Mouse (Mus musculus) CH12F3 (cell line): ENCODE measurements around the gene Mipol1.

Experiments
- in situ Hi-C: fragments of 300-500 bp; cut with MboI; formaldehyde crosslinking; loops from 2 replicates; pipeline ENCODE4 v1.14.3; 2020; ENCODE audit warnings: low sequenced_read_pairs

Gene Mipol1

DNA sequence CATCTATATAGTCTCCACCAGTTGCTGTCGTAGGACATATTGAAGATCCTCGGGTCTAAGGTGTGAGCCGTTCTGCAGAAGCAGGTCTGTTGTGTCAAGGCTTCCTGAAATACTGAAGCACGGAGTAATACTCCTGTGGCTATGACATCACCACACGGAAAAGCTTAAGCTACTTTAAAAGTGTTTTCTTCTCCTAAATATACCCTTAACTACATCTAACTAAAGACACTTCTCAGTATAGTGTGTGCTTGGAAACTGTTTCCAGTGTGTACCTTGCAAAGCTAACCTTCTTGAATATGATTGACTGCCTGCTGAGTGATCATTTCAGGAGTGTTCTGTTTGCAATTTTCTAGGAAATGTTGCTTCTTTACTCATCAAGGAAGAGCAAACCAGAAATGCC, 281.3 kb downstream of the Mipol1 start:
- in situ Hi-C loops, result no loop called here

DNA sequence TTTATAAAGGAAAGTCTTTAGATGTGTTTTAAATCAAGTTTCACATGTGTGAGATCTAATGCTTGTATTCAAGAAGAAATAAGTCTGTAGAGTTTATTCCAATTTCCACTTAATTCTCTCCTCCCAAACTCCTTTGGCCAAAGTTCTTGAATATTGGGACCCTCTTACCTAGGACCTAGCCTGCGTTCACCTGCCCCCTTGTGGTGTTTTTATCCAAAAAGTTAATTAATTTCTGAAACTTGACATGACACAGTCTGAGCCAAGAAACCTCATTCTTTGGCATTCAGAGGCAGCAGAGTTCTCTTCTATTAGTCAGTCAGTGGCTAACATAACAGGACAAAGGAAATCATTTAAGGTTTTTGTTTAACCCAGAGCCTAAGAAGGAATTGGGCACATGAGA, 284.3 kb downstream of the Mipol1 start:
- in situ Hi-C loops, result no loop called here

DNA sequence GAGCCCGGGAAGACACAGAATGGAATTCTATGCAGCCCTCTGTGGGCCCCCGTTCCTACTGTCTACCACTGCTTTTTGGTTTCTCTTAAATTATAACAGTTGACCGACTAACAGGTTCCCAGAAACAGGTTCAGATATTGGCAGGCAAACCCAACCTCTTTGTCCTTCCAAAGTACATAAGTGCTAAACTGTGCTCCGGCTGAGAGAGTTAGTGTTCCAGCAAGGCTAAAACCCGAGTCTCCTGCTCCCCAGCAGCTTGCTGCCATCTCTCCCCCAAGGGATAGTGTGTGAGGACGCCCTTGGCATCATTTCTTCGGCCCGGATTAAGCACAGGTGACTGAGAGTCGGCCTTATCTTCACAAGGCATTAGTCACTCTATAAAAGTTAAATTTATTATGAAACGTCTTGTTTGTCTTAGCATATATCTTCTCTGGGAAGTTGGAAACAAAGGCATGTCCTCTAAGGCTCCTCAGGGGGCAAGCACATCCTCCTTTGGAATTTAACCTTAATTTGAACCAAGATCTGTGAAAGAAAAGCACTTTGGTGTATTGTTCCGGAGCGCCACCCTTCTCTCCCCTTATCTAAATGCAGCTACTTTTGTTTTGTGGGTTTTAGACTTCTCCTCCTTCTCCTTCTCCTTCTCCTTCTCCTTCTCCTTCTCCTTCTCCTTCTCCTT, 285.6 kb downstream of the Mipol1 start:
- in situ Hi-C loops, result no loop called here

DNA sequence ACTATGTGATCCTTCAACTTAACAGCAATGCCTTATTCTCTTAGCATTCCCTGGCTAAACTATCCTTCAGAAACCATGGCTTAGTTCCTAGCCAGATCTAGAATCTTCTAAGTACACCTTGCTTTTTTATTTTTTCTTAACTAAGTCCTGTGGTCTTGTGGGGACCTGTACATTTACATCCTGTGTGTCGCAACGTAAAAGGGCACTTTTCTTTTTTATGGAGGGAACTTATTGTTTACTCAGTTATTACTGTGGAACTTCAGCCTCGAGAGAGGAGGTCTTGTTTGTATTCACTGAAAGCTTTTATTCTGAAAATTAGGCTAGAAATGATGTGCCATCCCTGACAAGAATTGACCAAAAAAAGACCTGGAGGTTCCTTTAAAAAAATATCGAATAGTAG, 298.1 kb downstream of the Mipol1 start:
- in situ Hi-C loops, result no loop called here

DNA sequence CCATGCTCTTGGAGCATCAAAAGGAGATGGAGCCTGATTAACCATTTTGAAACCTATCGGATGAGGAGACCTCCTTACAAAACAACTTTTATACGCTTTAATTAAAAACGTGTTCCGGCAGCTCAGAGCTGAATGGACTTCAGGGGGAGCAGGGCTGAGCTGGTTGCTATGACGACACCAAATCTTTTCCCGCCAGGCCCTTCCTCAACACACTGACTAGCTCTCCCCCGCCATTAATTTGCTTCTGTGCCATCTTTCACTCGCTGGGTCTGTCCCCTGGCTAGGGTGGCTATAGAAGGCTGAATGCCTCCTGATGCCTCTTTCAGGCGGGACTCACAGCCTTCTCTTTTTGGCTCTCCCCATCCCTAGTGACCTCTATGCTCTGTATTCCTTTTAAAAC, 300.2 kb downstream of the Mipol1 start:
- in situ Hi-C loops, result no loop called here

DNA sequence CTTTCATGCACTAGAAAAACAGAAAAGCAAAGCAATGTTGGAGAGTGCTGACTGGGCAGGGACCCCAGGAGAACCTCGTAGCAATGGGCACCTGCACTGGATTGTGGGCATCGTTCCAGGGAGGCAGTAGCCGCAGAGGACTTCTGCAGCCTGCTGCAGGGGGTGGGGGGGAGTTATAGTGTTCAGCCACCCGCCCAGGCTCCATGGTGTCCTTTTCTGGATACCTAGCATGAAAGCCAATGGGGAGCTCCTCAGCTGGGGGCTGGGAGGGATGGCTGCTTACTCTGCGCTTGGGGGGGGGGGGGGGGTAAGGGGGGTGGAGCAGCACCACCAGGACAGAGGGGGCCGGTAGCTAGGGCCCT, 304.3 kb downstream of the Mipol1 start:
- in situ Hi-C loops, result no loop called here

DNA sequence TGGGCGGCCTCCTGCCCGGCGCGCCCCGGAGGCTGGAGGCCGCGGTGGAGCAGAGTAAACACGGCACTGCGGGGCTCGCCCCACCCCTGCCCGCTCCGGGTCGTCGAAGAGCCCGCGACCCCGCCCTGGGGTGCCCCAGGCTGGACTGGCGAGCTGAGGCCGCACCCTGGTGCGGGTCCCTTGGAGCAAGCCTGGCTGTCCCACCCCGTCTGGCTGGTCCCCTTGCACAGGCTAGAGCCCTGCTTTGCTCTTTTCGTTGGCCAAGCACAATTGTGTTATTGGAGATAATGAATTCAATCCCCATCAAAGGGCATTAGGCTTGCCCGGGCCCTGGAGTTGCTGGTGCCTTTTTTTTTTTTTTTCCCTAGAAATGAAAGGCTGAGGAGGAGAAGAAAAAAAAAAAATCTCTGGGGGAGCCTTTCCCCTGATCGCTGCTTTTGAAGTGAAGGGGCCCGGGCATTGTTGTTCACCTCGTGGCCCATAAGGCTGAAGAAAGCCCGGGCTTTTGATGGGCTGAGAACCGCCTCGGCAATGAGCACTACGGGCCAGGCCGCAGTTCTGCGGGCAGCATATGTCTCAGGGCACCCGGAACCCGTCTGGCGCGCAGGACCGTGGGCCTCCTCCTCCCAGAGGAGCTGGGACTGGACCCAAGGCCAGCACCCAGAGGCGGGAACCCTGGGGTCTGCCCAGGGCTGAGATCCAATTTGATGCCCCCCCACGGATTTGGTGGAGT, 304.8 kb downstream of the Mipol1 start:
- in situ Hi-C loops, result no loop called here

DNA sequence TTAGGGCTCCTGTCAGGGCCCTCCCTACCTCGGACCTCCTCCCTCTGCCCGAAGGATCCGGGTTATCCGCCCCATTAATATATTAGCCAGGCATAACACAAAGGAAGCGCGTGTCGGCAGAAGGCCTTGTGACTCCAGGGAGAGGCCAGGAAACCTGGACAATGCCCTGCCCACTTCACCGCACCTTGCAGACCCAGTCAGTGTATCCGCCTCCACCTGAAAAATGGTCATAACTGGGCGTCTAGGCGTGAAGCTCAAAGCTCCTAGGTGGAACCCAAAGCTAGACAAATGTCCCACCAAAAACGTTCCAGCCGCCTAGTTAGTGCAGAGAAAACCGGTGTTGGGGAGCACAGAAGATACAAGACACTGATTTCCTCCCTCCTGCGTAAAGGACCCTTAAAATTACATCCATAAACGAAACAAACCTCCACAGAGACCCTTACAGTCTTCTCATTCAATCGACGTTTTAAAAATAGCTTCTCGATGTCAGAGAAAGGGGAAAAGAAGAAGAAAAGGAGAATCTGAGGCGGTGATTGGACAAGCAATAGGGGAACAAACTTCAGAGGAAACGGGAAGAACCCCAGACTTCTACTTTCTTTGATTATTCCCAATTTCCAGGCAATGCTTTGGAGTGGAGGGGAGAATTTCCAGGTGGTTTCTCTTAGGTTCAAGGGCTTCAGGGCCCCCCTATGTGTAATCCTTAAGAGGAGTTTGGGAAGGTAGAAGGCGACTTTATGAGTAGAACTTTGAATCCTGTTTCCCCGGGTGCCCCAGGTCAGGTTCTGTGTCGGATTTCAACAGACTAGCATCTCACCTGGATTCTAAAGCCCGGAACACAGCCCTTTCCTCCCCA, 306.1 kb downstream of the Mipol1 start:
- in situ Hi-C loops, result no loop called here

DNA sequence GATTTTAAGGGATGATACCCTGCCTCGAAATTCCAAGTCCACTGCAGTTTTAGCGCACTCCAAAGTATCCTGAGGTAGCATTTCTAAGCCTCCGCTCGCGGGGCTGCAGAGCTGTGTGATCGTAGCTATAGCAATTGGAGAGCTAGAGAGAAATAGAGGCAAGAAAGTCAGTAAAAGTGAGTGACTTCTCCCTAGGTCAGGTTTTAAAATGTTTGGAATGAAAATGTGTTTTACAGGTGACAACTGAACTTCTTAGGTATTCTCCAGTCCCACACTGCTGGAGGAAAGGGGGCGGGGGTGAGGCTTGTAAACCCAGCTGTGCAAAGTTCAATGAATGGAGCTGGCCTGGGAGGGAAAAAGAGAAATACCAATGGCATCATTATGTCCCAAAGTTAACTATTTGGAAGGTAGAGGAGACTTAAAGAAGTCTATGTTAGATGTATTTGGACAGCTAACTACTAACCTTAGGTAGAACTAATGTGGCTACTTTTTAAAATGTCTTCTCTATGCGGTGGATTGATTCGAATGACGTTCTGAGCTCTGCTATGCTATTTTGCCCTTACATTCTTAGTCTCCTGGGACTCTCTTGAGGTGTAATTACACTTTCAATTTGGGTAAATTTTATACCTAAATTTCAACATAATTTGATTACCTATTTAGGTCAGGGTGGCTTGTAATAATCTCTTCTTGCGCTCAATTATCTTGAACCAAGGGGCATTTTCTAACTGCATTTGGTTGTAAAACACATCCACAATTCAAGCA, 306.9 kb downstream of the Mipol1 start:
- in situ Hi-C loops, result no loop called here

DNA sequence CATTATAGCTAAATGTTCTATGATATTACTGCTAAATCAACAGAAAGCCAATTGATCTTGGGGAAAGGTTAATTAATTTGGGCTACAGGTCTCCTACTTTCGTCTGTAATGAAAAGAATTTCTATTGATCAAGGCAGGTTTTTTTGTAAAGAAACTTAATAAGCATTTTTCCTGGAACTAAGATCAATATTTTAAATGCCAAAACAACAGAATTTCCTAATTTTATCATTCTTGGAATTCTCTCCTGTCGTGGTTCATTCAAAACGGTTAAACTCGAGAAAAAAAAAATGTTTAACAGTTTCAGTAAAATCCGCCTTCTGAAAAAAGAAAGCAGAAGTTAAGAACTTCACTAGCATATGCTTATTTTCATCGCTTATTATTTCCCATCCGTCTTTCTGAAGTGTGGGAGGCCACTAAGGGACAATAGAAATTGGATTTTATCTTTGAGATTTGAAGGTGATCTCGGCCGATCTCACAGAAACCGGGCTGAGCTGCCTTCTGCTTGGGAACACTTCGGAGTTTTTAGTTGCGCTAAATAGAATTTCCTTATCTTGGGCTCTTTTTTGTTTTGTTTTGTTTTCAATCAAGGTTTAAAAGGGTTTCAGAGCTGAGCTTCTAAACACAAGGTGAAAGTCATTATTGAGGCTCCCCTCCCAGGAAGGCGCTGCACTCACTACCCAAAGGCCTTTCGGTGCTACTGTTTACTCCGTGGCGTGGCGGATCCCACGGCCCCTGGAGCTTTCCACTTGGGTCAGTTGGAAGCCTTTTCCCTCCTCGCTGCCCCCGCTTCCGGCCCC, 307.8 kb downstream of the Mipol1 start:
- in situ Hi-C loops, result no loop called here

DNA sequence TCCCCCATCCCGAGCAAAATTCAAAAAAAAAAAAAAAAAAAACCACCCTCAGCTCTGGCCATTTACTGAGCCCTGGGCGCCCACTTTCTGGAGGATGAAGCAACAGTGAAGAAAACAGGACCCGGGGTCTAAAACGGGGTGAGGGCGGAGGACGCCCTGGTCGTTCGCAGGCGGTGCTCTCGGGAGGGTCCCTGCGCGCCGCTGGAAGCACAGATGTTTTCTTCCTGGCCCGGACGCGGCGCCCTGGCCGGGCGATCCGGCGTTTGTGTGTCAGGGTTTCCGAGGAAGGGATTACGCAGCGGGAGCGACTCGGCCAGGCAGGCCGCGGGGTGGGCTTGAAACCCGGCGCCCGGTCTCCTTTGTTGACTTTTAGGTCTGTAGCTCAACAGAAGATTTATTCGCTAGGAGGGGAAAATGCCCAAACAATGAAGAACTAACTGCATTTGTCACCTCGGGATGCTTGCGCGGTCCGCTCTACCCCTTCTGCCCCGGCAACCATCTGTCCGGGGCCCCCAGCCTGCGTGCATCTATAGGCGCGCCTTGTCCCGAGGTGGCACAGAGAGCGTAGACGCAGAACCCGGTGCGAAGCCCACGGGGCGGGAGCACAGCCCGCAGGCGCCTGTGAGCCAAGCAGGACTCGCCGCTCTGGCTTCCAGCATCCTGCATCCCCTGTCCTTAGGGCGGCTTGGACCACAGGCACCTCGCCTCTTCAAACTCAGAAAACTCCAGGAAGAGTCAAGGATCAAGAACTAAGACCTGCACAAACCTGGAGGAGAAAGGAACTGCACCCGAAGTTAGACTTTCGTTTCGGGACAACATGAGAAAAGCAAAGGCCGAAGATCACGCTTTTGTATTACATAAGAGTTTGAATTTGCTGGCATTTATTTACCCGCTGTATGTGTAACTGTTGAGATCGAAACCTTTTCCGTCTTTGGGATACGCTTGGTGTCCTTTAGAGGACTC, 308.6 kb downstream of the Mipol1 start:
- in situ Hi-C loops, result no loop called here

DNA sequence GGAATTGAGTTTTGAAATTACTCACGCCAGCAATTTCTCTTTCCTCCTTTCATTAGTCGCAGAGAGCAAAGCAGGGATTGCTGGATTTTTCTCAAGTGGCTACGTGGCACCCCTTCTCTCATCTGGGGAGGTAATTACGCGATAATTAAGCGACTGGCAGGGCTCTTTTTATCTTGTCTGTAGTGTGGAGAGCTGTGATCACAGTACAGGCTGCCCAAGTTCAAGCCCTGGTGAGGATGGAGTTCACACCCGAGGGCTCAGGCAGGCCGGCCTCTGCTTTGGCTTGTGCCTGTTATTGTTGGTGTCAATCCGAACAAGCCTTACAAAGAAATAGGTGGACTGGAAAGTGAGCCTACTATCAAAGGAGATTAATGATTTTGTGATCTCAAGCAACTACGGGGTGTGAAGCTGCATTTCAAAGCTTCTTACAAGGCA, 309.3 kb downstream of the Mipol1 start:
- in situ Hi-C loops, result no loop called here

DNA sequence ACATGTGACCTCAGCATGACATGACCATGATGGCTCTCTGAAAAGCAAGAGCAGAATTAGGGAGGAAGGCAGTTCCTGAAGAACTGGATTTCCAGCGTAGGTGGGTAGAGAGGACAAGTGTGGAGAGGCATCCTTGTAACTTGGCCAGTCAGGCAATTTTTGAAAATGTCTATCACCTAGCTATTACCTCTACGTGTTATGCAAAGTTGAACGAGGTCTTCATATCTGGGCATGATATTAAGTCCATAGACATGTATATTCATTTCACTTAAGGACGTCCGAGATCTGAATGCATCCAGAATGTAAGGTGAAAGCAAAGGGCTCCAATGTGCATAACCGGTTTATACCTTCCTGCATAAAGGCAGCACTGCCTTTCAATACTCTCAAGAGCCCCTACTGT, 310.9 kb downstream of the Mipol1 start:
- in situ Hi-C loops, result no loop called here

DNA sequence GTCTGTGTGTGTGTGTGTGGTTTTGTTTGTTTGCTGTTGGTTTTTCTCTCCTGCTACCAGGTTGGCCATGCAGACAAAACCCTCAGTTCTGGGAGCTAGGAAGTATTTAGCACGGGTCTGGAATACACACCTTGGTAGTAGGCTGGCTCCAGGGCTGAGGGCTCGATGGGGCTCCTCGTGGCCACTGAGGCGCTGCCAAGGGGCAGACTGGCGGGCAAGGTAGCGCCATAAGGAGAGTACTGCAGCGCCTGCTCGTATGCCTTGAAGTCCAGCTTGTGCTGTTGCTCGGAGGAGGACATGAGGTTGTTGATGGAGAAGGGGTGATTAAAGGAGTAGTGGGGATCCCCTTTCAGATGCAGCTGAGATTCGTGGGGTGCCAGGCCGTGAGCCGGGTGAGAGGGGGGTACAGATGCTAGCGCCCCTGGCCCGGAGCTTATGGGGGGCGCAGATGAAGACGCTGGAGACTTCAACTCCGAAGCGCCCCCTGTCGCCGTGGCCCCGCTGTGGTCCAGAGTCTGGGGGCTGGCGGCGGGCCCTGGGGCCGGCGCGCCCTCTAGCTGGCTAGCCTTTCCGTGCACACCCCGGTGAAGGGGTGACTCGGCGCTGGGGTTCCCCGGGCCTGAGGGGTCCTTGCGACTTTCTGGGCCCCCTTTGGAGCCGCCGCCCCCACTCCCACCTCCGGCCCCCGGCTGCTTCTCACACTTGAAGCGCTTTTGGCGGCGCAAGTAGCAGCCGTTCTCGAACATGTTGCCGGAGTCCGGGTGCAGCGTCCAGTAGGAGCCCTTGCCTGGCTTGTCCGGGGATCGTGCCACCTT, 311.9 kb downstream of the Mipol1 start:
- in situ Hi-C loops, result no loop called here

DNA sequence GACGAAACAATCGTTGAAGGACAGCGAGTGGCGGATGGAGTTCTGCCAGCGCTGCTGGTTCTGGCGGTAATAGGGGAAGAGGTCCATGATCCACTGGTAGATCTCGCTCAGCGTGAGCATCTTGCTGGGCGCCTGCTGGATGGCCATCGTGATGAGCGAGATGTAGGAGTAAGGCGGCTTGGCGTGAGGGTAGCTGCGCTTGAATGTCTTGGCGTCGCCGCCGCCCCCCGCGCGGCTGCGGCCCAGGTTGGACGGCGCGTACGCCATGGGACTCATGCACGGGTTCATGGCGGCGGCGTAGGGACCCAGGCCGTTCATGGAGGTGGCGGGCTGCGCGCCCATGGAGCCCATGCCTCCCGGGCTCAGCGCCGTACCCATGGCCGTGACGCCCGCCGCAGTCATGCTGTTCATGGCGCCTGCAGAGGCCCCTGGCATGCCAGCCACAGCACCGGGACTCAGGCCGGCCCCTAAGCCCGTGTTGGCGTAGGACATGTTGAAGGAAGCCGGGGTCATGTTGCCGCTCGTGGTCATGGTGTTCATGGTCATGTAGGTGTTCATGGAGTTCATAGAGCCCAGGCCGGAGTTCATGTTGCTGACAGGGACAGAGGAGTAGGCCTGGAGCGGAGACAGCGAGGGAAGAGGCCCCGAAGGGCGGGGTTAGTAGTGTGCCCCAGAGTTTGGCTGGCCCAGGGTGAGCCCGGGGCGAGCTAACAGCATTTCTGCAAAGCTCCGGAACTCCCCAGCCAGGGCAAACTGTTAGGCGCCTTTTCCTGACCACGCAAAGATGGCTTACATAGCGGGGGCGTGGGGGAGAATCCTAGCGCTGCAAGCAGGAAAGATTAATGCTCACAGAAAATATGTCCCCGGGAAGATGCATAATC, 312.8 kb downstream of the Mipol1 start:
- in situ Hi-C loops, result no loop called here

DNA sequence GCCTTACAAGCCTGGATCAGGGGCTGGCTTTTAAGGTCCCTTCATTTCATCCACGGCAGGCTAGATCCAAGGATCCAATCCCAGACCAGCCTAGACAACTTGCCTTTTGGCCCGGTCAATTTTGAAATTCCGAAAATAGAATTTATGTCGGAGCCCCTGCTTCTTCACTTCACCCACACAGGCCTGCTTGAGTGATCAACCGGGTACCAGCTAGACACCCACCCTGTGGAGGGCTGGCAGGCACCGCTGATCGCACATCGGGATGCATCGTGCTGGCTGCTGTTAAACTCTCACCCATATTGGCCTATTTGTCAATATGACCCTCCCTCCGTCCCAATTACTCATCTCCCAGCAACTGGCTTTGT, 313.4 kb downstream of the Mipol1 start:
- in situ Hi-C loops, result no loop called here

DNA sequence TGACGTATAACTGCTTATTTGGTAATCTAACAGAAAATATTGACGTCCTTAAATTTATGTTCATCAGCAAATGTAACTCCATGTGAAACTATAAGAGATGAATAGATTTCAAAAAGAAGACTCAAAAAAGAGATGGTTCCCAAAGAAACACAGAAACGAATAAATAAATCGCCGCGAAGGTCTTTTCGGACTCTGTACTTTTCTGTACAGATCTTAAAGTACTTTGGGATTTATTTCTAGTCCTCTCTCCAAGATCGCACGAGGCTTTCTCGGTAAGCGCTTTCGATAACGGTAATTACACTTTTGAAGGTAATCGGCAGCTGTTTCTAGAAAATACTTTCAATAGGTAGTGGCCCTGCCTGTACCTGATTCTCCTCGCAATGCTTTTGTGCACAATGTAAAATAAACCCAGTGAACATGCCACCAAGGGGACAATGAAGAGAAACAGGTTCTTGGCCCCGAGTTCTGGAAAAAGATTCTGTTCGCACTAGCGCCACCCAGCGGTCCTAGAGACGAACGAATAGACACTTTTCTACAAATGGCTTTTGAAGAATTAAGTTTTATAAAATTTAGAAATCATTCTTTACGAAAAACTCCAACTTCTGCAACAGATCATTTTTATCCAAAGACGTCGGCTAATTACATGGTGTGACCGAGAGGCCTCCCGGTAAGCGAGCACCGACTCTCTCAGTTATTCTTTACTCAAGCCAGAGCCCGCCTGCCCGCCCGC, 314.6 kb downstream of the Mipol1 start:
- in situ Hi-C loops, result no loop called here
